Mouse (Mus musculus) liver, embryonic 16.5 days (tissue): ENCODE results near the gene Actr2. TPM values are rescaled to one million over a fixed set of nuclear protein-coding genes. Genes with fewer than 3 reads are reported as not detected.
"Not testable (repeated sequence)": the region's sequence is repeated elsewhere in the genome, so short reads cannot be mapped to it uniquely, and the experiment has no call there.

ENCODE experiments used
- ATAC-seq: fragments of 200-750 bp; cut with Nextera tagmentation; 2 replicates; pipeline ENCODE4 v1.8.0; 2017; ENCODE audit warnings: low read depth, mild to moderate bottlenecking, moderate number of reproducible peaks, moderate library complexity
- H3K27ac ChIP-seq: fragments of 300-500 bp; sonication (generic); 2 replicates; pipeline ENCODE4 v1.5.1; 2014; ENCODE audit warnings: mild to moderate bottlenecking, low read length
- H3K27me3 ChIP-seq: fragments of 300-500 bp; sonication (generic); 2 replicates; pipeline ENCODE4 v1.6.1; 2014; ENCODE audit warnings: low read depth, low read length, mixed read lengths; ENCODE audit not compliant: control insufficient read depth, insufficient read depth
- H3K36me3 ChIP-seq: fragments of 300-500 bp; sonication (generic); 2 replicates; pipeline ENCODE4 v1.6.1; 2014; ENCODE audit warnings: mild to moderate bottlenecking; ENCODE audit not compliant: control insufficient read depth, insufficient read depth
- H3K4me1 ChIP-seq: fragments of 300-500 bp; sonication (generic); 2 replicates; pipeline ENCODE4 v1.6.1; 2014; ENCODE audit warnings: low read depth, low read length, mixed read lengths; ENCODE audit not compliant: control insufficient read depth
- H3K4me2 ChIP-seq: fragments of 300-500 bp; sonication (generic); 2 replicates; pipeline ENCODE4 v1.6.1; 2014; ENCODE audit warnings: low read depth, low read length, mixed read lengths
- H3K4me3 ChIP-seq: fragments of 300-500 bp; sonication (generic); 2 replicates; pipeline ENCODE4 v1.5.1; 2014; ENCODE audit warnings: low read depth, mild to moderate bottlenecking, low read length
- H3K9ac ChIP-seq: fragments of 300-500 bp; sonication (generic); 2 replicates; pipeline ENCODE4 v1.6.1; 2014; ENCODE audit warnings: low read depth, low read length
- H3K9me3 ChIP-seq: fragments of 300-500 bp; sonication (generic); replicated peaks from 2 replicates; pipeline ENCODE4 v1.6.1; 2016; ENCODE audit warnings: low read length; ENCODE audit not compliant: control insufficient read depth
- WGBS: fragments of 180-500 bp; shearing (Covaris S2); extraction: QIAGEN DNeasy Blood & Tissue Kit; methylation state at CpG from one replicate; pipeline ENCODE4 v1.1.7; 2014; ENCODE audit not compliant: insufficient replicate concordance; 5-methylcytosine and 5-hydroxymethylcytosine counted together
- polyA plus RNA-seq: library from polyadenylated mRNA; unstranded; fragments of >200 nt; fragmentation: Nextera tagmentation; extraction: Ambion mirVana; gene quantifications from 2 replicates; pipeline ENCODE4 v1.2.1, GENCODE M21; 2015

The Actr2 gene
- polyA plus RNA-seq, 1 experiment from 2014 or later, result 39.9 TPM

DNA sequence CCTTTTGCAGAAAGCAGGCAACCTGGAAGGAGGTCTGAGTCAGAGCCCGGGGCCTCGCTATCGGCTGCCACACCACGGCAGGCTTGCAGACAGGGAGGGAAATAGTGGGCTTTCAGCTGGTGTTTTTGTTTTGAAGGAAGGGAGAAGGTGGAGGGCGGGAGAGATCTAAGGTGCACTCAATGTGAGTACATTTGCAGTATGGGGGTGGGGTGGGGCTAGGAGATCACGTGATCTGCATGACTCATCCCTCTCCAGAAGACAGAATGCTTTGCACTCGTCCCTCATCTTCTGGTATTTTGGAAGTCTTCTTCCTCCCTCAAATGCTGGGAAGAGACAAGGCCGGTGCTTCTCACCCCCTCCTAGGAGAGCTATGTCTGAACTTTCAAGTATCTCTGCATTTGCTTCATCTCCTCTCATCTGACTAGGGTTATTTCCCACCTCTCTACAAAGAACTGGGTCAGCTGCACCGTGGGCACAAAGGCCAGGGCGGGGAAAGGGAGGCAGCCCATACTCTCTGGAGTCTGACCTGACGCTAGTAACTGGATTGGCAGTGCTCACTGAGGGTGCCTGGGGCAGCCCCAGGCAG lies 77.3 kb downstream of the Actr2 start:
- 40% methylated on average over 11 of the region's 11 CpGs for WGBS
- no peaks in the 10 kb centered on the region for H3K9me3 ChIP-seq
- H3K27ac ChIP-seq, result no peak overlapping the region
- H3K4me1 ChIP-seq, result no peaks in the 10 kb centered on the region; the same call in 1 of the 2 replicates
- no peak overlapping the region for H3K4me3 ChIP-seq
- ATAC-seq, result 0 out of 2 replicates have a peak, but pooled peaks have one; percentile 30
- no peaks in the 10 kb centered on the region for H3K36me3 ChIP-seq
- no peak overlapping the region for H3K4me2 ChIP-seq
- no peak overlapping the region for H3K9ac ChIP-seq
- no peaks in the 10 kb centered on the region for H3K27me3 ChIP-seq

DNA sequence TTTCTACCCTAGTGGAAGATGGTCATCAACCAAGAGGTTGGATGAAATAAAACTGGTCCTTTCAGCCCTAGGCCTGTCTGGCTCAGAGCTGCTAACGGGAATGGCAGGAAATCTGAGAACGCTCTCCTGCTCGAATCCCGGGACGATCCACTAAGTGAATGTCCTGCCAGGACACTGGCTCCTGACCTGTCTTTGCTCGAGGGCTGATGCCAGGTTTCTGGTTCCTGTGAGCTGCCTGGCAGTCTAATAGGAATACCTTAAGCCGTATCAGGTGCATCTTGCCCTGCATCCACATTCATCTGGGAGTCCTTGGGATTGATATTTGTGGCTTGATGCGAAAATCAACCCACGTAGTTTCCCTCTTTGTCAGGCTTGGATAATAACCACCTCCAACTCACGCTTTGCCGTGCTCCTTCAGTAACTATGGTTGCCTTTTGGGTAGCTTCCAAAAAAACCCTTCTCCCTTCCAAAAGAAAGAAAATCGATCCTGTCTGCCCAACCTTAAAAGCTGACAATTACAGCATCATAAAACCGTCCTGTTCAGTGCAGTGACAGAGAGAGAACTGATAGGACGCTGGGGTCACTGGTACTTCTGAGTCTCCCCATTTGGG lies 78.3 kb downstream of the Actr2 start:
- Histone ChIP-seq H3K9me3 (no peaks in the 10 kb centered on the region), H3K4me1 (no peaks in the 10 kb centered on the region; the same call in 1 of the 2 replicates), H3K36me3 (no peaks in the 10 kb centered on the region), H3K27me3 (no peaks in the 10 kb centered on the region), H3K27ac (no peak overlapping the region), H3K9ac (no peak overlapping the region), H3K4me3 (no peak overlapping the region), H3K4me2 (no peak overlapping the region)
- ATAC-seq, result no peak
- WGBS, result 64% methylated on average over 14 of the region's 14 CpGs

DNA sequence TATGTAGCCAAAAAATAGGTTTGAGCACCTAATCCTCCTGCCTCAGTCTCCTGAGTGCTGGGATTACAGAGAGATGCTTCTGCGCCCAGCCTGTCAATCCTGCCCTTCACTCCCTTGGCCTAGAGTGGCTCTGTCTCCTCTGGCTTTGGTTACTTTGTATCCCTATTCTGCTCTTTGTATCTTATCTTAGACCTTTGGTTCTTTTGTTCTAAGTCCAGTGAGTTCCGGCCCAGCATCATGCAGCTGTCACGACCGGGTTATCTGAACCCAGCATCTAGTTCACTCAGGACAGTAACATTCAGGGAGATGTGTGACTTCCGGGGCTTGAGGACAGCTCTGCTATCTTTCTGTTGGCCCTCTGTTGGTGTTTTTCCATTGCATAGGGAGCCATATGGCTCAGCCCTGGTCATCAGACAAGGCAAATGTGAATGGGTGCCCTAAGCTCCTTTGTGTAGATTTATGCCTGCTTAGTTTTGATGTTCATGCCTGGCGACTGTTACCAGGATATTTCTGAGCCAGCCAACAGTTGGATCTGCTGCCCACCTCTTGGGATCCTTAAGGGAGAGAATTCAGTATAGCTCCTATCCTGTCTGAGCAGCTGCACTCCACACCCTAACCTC lies 79.1 kb downstream of the Actr2 start:
- Histone ChIP-seq H3K4me1 (no peaks in the 10 kb centered on the region; the same call in 1 of the 2 replicates), H3K4me3 (no peak overlapping the region), H3K36me3 (no peaks in the 10 kb centered on the region), H3K9me3 (no peaks in the 10 kb centered on the region), H3K27ac (no peak overlapping the region), H3K4me2 (no peak overlapping the region), H3K27me3 (no peaks in the 10 kb centered on the region), H3K9ac (no peak overlapping the region)
- ATAC-seq, result no peak
- WGBS, result 41% methylated on average over 6 of the region's 6 CpGs

DNA sequence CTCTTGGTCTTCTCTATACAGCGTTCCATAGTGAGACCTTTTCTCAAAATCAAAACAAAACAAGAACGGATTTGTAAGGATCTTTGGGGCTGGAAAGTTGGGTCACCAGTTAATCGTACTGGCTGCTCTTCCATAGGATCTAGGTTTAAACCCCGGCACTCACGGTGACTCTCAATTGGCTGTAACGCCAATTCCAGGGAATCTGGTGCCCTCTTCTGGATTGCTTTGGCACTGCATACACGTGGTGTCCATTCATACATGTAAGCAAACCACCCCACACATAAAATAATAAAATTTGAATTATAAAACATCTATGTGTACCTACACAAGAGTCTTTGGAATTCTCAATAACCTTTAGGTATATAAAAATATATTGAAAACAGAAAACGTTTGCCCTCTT lies 81.2 kb downstream of the Actr2 start:
- Histone ChIP-seq H3K9ac (no peak overlapping the region), H3K4me2 (no peak overlapping the region), H3K4me1 (no peaks in the 10 kb centered on the region; the same call in 1 of the 2 replicates), H3K36me3 (no peaks in the 10 kb centered on the region), H3K4me3 (no peak overlapping the region), H3K27me3 (no peaks in the 10 kb centered on the region), H3K27ac (no peak overlapping the region), H3K9me3 (no peaks in the 10 kb centered on the region)
- ATAC-seq, result peak; percentile 24; the same call in 1 of the 2 replicates
- WGBS, result 38% methylated on average over 8 of the region's 8 CpGs

DNA sequence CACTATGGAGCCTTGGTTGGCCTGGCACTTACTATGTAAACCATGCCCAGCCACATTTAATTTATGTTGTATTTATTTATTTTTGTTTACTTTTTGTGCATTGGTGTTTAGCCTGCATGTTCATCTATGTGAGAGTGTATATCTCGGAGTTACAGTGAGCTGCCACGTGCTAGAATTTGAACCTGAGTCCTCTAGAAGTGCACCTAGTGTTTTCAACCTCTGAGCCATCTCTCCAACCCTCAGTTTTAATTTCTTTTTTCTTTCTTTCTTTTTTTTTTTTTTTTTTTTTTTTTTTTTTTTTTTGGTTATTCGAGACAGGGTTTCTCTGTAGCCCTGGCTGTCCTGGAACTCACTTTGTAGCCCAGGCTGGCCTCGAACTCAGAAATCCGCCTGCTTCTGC lies 81.7 kb downstream of the Actr2 start:
- H3K9ac ChIP-seq, H3K27ac ChIP-seq, H3K4me1 ChIP-seq, H3K9me3 ChIP-seq, H3K27me3 ChIP-seq, H3K36me3 ChIP-seq, H3K4me3 ChIP-seq, H3K4me2 ChIP-seq, ATAC-seq: not testable (repeated sequence)
- WGBS, result 69% methylated on average over 5 of the region's 5 CpGs

DNA sequence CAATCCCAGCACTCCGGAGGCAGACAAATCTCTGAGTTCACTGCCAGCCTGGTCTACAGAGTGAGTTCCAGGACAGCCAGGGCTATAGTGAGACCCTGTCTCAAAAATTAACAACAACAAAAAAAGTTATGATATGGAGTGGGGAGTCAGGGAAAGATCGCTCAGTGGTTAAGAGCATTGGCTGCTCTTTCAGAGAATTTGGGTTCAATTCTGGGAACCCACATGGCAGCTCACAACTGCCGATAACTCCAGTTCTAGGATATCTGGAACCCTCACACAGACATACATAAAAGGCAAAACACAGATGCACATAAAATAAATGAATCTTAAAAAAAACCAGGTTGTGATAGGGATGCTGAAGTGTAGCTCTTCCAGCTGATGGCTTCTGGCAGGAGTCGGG lies 83.7 kb downstream of the Actr2 start:
- Histone ChIP-seq H3K4me3 (no peak overlapping the region), H3K4me2 (no peak overlapping the region), H3K27ac (no peak overlapping the region), H3K9me3 (no peaks in the 10 kb centered on the region), H3K36me3 (0 out of 2 replicates have a peak, but pooled peaks cover 3% of the 10 kb centered on the region), H3K4me1 (no peaks in the 10 kb centered on the region), H3K27me3 (no peaks in the 10 kb centered on the region), H3K9ac (no peak overlapping the region)
- no peak for ATAC-seq
- 62% methylated on average over 4 of the region's 4 CpGs for WGBS

DNA sequence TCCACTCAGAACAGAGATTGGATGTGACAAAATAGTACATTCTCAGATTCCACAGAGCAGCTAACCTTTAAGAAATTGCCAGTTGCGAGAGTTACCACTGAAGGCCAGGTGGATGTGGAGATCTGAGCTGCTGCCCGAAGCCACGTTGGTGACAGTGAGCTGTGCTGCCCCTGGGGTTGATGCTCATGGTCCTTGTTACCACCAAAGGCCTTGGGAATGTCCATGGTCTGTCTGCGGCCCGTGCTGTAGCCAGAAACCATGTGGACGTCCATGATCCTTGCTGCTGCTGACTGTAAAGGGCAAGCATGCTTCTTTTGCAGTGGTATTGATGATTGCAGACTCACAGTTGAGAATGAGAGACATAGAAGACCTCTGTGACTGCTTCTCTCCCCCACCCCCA lies 84.3 kb downstream of the Actr2 start:
- no peak overlapping the region for H3K4me2 ChIP-seq
- no peak overlapping the region for H3K27ac ChIP-seq
- no peak overlapping the region for H3K9ac ChIP-seq
- H3K4me1 ChIP-seq, result no peaks in the 10 kb centered on the region
- ATAC-seq, result no peak
- no peaks in the 10 kb centered on the region for H3K9me3 ChIP-seq
- 0 out of 2 replicates have a peak, but pooled peaks cover 3% of the 10 kb centered on the region for H3K36me3 ChIP-seq
- no peak overlapping the region for H3K4me3 ChIP-seq
- WGBS, result 64% methylated on average over 6 of the region's 6 CpGs
- H3K27me3 ChIP-seq, result no peaks in the 10 kb centered on the region

DNA sequence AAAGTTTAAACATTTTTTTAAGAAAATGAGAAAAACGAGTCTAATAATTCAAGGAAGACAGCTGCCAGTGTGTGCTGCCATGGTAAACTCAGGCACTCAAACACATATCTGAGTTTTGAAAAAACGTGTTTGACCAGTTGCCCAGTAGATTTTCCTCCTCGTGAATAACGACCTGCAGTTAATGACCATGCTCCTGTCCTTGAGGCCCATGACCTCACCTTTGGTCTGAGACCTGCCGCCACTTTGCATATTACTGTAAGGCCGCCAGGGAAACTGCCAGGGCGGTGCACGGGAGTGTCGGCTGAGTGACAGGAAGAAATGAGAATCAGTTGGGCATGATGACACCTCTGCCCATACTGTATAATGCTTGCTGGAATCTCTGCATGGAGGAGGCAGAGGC lies 85.0 kb downstream of the Actr2 start:
- Histone ChIP-seq H3K4me2 (no peak overlapping the region), H3K4me3 (no peak overlapping the region), H3K4me1 (peaks cover 6% of the 10 kb centered on the region), H3K9ac (no peak overlapping the region), H3K27me3 (no peaks in the 10 kb centered on the region), H3K9me3 (no peaks in the 10 kb centered on the region), H3K36me3 (0 out of 2 replicates have a peak, but pooled peaks cover 3% of the 10 kb centered on the region), H3K27ac (no peak overlapping the region)
- no peak for ATAC-seq
- 68% methylated on average over 9 of the region's 9 CpGs for WGBS

DNA sequence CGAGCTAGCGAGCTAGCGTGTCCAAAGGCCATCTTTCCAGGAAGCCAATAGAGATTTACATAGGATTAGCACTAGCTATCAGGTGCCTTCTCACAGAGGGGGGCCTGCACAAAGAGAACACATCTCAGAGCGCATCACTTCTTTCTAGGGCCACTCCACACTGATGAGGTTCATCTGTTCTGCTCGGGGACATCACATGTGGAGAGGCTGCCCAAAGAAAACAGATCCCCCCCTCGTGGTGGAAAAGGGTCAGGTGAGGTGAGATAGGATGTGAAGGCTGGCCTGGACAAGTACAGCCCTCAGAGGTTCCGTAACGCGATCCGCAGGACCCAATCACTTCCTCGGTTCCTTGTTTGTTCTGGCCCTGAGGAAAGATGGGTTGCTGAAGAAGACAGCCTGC lies 86.8 kb downstream of the Actr2 start:
- Histone ChIP-seq H3K27me3 (no peaks in the 10 kb centered on the region), H3K4me1 (peaks cover 13% of the 10 kb centered on the region), H3K4me3 (no peak overlapping the region), H3K4me2 (no peak overlapping the region), H3K9ac (no peak overlapping the region), H3K27ac (no peak overlapping the region), H3K9me3 (peaks cover 5% of the 10 kb centered on the region), H3K36me3 (peaks cover 11% of the 10 kb centered on the region)
- 78% methylated on average over 11 of the region's 11 CpGs for WGBS
- no peak for ATAC-seq
